Mouse (Mus musculus): Measurements from ENCODE around the gene Exph5.

GRCm38 (mm10) chr9:53333436-53333835 lies 32.0 kb downstream of the Exph5 start:
- TF ChIP-seq CTCF (IDR thresholded peaks at IDR 0.05; ENCODE audit: low read depth) (no peak), EP300 (IDR thresholded peaks at IDR 0.05; ENCODE audit: low read depth) (no peak)
